Mouse (Mus musculus): ENCODE measurements around the gene Tecpr1. TPM values are rescaled to one million over a fixed set of nuclear protein-coding genes. Genes with fewer than 3 reads are reported as not detected.
A peak's percentile ranks its signal among the peaks of the same experiment; 100 is the strongest.

The Tecpr1 gene
- polyA plus RNA-seq, 1 experiment from 2014 or later, result 26.1 TPM

DNA sequence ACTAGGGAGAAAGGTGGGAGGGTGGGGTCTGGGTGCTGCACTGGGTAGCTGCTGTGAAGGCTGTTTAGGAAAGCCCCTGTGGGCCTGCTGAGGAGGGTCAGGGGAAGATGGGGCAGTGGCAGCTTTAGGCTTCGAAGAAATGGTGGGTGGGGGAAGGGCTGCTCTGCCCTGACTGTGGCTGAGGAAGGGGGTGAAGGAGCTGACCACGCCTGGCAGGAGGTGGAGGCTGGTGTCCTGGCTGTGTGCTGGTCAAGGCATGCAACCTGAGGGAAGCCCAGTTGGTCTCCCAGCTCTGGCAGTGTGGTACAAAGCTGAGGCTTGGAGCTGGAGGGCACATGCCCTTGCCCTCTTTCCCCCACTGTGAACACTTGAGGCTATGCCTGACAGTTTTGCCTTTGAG lies 35.3 kb upstream of the Tecpr1 start:
- Histone ChIP-seq H3K9ac (no peak overlapping the region), H3K27ac (replicated peaks) (0 out of 2 replicates have a peak overlapping the region, but pooled peaks have one; percentile 7), H3K36me3 (peaks cover 10% of the 10 kb centered on the region; the same call in 1 of the 2 replicates), H3K9me3 (replicated peaks) (no peaks in the 10 kb centered on the region), H3K4me3 (replicated peaks) (peak overlapping the region; percentile 18; the same call in 1 of the 2 replicates), H3K4me1 (peaks cover 67% of the 10 kb centered on the region), H3K27me3 (no peaks in the 10 kb centered on the region), H3K4me2 (replicated peaks) (peak overlapping the region; percentile 69)
- ATAC-seq (ENCODE audit: insufficient number of reproducible peaks, low FRiP score, low TSS enrichment, low read depth), result no peak
- WGBS, result 27% methylated on average over 2 of the region's 2 CpGs

DNA sequence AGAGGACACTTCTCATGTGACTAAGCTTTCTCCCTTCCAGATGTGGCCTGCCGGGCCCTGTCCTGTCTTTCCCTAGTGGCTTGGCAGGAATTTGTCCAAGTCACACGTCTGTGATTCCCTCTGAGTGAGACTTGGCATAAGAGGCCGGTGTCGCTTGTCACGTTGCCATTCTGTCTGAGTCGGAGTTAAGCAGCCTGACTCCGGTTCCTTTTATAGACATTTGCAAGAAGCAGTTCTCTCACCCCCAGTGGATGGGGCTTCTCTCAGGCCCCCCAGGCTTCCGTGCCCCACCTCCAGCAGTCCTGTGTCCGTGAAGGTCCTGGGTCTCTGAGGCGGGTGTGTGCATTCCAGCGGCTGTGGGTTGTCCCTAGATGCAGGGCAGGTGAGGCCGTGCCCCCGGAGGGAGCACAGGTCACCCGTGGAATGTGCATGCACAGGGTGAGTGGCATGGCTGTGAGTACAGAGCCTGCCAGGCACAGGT lies 34.8 kb upstream of the Tecpr1 start:
- WGBS, result 18% methylated on average over 14 of the region's 14 CpGs
- peaks cover 64% of the 10 kb centered on the region for H3K4me1 ChIP-seq
- no peaks in the 10 kb centered on the region for H3K9me3 ChIP-seq (replicated peaks)
- H3K4me2 ChIP-seq (replicated peaks), result peak overlapping the region; percentile 69
- H3K36me3 ChIP-seq, result peaks cover 10% of the 10 kb centered on the region; the same call in 1 of the 2 replicates
- no peak for ATAC-seq (ENCODE audit: insufficient number of reproducible peaks, low FRiP score, low TSS enrichment, low read depth)
- H3K4me3 ChIP-seq (replicated peaks), result peak overlapping the region; percentile 18; the same call in 1 of the 2 replicates
- no peak overlapping the region for H3K27ac ChIP-seq (replicated peaks)
- H3K27me3 ChIP-seq, result no peaks in the 10 kb centered on the region
- H3K9ac ChIP-seq, result no peak overlapping the region

DNA sequence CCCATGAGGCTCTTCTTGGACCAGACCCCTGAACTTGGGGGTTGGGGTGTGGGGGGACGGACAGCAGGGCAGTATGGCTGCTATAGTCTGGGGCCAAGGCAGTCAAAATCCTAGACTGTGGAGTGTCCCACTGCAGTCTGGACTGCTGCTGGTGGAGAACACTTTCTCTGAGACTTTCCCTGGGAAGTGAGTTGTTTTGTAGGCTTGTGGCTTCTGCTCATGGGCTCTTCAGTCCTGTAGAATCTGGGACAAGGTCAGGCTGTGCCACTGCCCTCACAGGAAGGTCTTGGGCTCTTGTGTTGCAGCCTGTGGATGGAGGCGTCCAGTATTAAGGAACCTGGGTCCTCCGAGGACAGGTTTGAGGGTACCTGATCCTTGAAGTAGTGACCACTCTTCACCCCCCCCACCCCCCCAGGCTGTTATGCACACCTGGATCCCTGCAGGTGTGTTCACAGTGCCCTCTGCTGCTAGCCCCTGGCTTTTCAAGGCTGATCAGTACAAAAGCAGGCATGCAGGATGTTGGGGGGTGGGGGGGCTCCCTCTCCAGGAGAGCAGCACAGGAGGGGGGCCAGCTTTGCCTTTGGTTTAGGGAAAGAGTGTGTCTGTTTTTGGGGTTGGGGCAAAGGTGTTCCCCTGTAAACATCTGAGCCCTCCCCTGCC lies 34.2 kb upstream of the Tecpr1 start:
- H3K36me3 ChIP-seq, result peaks cover 10% of the 10 kb centered on the region; the same call in 1 of the 2 replicates
- H3K9ac ChIP-seq, result no peak overlapping the region
- no peaks in the 10 kb centered on the region for H3K27me3 ChIP-seq
- 66% methylated on average over 3 of the region's 3 CpGs for WGBS
- no peaks in the 10 kb centered on the region for H3K9me3 ChIP-seq (replicated peaks)
- H3K4me2 ChIP-seq (replicated peaks), result peak overlapping the region; percentile 69
- no peak overlapping the region for H3K27ac ChIP-seq (replicated peaks)
- ATAC-seq (ENCODE audit: insufficient number of reproducible peaks, low FRiP score, low TSS enrichment, low read depth), result no peak
- peak overlapping the region; percentile 97; the same call in 1 of the 2 replicates for H3K4me3 ChIP-seq (replicated peaks)
- H3K4me1 ChIP-seq, result peaks cover 64% of the 10 kb centered on the region

DNA sequence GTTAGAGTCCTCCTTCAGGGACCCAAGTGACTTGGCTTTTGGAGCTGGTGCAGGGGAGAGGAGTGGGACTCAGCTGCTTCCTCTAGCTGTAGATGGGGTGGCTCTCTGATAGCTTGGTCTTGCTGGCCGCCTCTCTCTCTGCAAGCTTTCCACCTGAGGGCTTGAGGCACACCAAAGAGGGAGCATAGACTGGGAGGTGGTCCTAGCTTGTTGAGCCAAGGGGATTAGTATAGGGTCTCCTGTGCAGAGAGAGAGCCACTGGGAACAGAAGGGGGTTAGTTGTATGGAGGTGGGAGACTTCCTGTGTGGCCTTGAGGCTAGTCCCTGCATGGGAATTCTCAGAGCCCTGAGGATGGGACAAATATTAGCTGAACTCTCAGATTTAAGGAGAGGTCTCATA lies 33.5 kb upstream of the Tecpr1 start:
- H3K9ac ChIP-seq, result peak overlapping the region; percentile 85; the same call in 1 of the 2 replicates
- ATAC-seq (ENCODE audit: insufficient number of reproducible peaks, low FRiP score, low TSS enrichment, low read depth), result no peak
- peak overlapping the region; percentile 97 for H3K4me3 ChIP-seq (replicated peaks)
- H3K4me2 ChIP-seq (replicated peaks), result peak overlapping the region; percentile 69
- H3K27ac ChIP-seq (replicated peaks), result peak overlapping the region; percentile 88
- peaks cover 60% of the 10 kb centered on the region for H3K4me1 ChIP-seq
- no peaks in the 10 kb centered on the region for H3K9me3 ChIP-seq (replicated peaks)
- H3K27me3 ChIP-seq, result no peaks in the 10 kb centered on the region
- peaks cover 9% of the 10 kb centered on the region; the same call in 1 of the 2 replicates for H3K36me3 ChIP-seq
- 20% methylated on average over 1 of the region's 1 CpGs for WGBS

DNA sequence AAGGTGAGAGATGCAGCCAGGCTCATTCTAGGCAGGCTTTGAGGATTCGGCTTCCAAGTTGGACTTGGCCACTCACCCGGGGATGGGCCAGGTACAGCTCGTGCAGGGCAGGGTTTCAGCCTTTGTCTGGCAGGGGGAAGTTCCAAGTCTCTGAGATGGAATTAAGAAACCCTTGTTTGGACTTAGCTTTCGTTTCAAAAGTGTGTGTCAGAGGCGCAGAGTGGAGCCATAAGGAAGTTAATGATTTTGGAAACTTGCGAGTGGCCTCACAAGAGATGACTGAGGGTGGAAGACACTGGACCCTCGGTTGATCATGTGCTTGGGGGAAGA lies 33.1 kb upstream of the Tecpr1 start:
- Histone ChIP-seq H3K36me3 (peaks cover 5% of the 10 kb centered on the region; the same call in 1 of the 2 replicates), H3K4me2 (replicated peaks) (peak overlapping the region; percentile 69), H3K27me3 (no peaks in the 10 kb centered on the region), H3K9ac (peak overlapping the region; percentile 85), H3K4me1 (peaks cover 56% of the 10 kb centered on the region), H3K9me3 (replicated peaks) (no peaks in the 10 kb centered on the region), H3K27ac (replicated peaks) (peak overlapping the region; percentile 88), H3K4me3 (replicated peaks) (peak overlapping the region; percentile 97)
- ATAC-seq (ENCODE audit: insufficient number of reproducible peaks, low FRiP score, low TSS enrichment, low read depth), result no peak
- WGBS, result 8% methylated on average over 7 of the region's 7 CpGs

DNA sequence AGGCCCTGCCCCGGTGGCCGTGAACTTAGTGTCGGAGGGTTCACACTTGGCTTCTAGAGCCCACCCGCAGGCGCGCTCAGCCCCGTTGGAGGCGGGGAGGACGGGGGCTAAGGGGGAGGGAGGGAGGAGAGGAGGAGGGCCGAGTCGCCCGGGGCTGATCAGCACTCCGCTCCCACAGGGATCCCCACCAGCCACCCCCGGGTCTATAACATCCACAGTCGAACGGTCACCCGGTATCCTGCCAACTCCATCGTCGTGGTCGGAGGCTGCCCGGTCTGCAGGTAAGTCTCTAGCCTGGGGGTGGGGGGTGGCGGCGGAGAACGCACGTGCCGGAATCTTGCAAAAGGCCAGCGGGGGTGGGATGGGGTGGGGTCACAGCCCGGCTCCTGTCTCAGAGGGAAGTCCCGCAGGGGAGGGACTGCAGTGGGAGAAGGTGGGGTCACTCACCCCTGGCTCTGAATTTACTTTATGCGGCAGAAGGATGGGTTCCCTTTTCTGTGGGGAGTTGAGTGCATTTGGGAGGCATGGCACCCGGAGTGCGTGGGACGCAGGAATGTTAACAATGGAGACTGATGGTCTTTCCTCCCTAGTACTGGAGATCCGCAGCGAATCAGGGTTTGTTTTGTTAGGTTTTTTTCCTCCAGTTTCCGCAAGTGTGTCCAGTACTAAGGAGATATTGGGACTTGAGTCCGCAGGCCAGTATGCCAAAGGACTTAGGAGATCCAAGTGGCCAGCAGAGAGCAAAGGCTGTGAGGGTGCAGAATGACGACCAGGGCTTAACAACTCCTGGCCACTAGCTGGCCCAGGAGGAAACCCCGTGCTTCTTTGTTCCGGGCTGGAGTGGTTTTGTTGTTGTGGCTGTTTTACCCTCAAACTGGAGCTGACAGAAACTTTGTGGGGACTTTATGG lies 32.5 kb upstream of the Tecpr1 start:
- Histone ChIP-seq H3K27ac (replicated peaks) (peak overlapping the region; percentile 88), H3K4me3 (replicated peaks) (peak overlapping the region; percentile 97), H3K4me1 (peaks cover 50% of the 10 kb centered on the region), H3K27me3 (no peaks in the 10 kb centered on the region), H3K9me3 (replicated peaks) (no peaks in the 10 kb centered on the region), H3K9ac (peak overlapping the region; percentile 85), H3K36me3 (0 out of 2 replicates have a peak, but pooled peaks cover 2% of the 10 kb centered on the region), H3K4me2 (replicated peaks) (peak overlapping the region; percentile 69)
- ATAC-seq (ENCODE audit: insufficient number of reproducible peaks, low FRiP score, low TSS enrichment, low read depth), result peak; percentile 55
- under 1% methylated on average over 40 of the region's 40 CpGs for WGBS

DNA sequence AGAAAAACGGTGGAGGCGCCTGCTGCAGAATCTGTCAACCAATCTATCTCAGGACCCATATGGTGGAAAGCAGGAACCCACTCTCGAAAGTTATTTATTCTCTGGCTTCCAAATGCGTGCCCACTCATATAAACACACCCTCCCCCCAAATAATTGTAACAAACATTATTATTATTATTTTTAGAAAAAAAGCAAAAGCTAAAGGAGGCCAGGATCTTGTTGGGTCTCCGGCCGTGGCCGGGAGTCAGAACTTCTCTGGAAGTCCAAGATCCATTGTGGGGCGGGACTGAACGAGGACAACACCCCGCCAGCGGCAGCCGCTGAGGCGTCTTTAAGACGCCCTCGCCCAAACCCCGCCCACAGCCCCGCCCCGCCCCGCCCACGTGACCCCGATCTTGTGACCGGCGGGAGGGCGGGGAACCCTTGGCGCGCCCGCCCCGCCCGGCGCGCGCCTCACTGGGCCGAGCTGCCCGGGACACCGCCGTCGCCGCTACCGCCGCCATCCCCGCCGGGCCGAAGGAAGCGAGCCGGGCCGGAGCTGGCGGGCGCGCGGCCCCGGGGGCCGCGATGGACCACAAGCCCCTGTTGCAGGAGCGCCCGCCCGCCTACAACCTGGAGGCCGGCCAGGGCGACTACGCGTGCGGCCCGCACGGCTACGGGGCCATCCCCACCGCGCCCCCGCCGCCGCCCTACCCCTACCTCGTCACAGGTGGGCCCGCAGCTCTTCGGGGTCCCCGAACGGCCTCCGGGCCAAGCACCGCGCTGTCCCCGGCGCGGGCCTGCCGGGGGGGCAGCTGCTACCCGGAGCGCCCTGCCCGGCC lies 31.6 kb upstream of the Tecpr1 start:
- H3K27me3 ChIP-seq, result no peaks in the 10 kb centered on the region

DNA sequence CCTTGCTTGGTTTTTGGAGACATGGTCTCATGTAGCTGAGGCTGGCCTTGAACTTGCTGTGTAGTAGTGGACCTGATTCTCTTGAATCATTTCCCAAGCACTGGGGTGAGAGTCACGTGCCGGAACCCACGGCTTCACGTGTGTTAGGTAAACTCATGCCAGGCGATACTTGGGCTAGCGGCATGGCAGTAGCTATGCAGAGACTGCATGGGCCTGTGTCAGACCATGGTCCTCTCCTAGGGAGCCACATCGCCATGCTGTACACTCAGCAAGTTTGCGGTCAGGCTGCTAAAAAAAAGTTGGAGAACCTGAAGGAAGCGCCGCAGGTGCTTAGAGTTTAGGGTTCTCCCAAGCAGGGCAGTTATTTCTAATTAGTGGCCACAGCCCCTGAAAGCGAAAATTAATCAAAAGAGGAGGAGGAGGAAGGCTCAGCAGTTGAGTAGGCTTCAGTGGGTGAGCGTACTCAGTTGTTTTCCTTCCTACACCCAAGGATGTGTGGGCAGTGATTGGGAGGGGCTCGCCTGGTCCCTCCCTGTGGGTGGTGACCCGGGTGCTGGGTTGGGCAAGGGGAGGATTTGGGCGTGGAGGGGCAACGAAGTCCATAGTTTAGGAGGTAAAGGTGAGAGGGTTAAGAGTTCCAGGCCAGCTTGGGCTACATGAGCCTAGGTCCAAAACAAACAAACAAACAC lies 30.9 kb upstream of the Tecpr1 start:
- Histone ChIP-seq H3K4me3 (replicated peaks) (peak overlapping the region; percentile 97), H3K9ac (no peak overlapping the region), H3K4me1 (peaks cover 34% of the 10 kb centered on the region), H3K27me3 (no peaks in the 10 kb centered on the region), H3K4me2 (replicated peaks) (peak overlapping the region; percentile 69), H3K9me3 (replicated peaks) (0 out of 2 replicates have a peak, but pooled peaks cover 3% of the 10 kb centered on the region), H3K36me3 (no peaks in the 10 kb centered on the region), H3K27ac (replicated peaks) (peak overlapping the region; percentile 88; the same call in 1 of the 2 replicates)
- ATAC-seq (ENCODE audit: insufficient number of reproducible peaks, low FRiP score, low TSS enrichment, low read depth), result 0 out of 2 replicates have a peak, but pooled peaks have one; percentile 24
- 56% methylated on average over 16 of the region's 16 CpGs for WGBS

More for the DNA sequence above, 31.6 kb upstream of the Tecpr1 start:
- peak overlapping the region; percentile 85 for H3K9ac ChIP-seq
- H3K27ac ChIP-seq (replicated peaks), result peak overlapping the region; percentile 88
- H3K4me1 ChIP-seq, result peaks cover 42% of the 10 kb centered on the region
- 0 out of 2 replicates have a peak, but pooled peaks cover 2% of the 10 kb centered on the region for H3K9me3 ChIP-seq (replicated peaks)
- peak; percentile 88 for ATAC-seq (ENCODE audit: insufficient number of reproducible peaks, low FRiP score, low TSS enrichment, low read depth)
- peak overlapping the region; percentile 69 for H3K4me2 ChIP-seq (replicated peaks)
- WGBS, result under 1% methylated on average over 75 of the region's 84 CpGs
- H3K36me3 ChIP-seq, result no peaks in the 10 kb centered on the region
- H3K4me3 ChIP-seq (replicated peaks), result peak overlapping the region; percentile 97

DNA sequence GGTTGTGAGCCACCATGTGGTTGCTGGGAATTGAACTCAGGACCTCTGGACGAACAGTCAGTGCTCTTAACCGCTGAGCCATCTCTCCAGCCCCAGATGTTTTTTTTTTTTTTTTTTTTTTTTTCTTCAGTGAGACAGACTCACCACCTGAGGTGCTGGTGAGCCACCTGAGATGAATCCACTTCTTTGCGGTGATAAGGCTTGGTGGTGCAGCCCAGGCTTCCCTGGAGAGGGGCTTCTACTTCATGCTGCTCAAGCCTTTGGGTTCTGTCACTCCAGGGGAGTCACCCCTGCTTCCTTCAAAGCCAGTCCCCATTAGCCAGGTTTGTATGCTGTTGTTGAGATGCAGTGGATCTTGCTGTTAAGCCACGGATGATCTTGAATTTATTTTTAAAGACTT lies 29.8 kb upstream of the Tecpr1 start:
- H3K4me1 ChIP-seq, result peaks cover 23% of the 10 kb centered on the region
- 74% methylated on average over 4 of the region's 4 CpGs for WGBS
- H3K36me3 ChIP-seq, result no peaks in the 10 kb centered on the region
- no peak overlapping the region for H3K9ac ChIP-seq
- no peaks in the 10 kb centered on the region for H3K27me3 ChIP-seq
- no peak overlapping the region for H3K4me2 ChIP-seq (replicated peaks)
- H3K4me3 ChIP-seq (replicated peaks), result no peak overlapping the region
- H3K9me3 ChIP-seq (replicated peaks), result 0 out of 2 replicates have a peak, but pooled peaks cover 3% of the 10 kb centered on the region
- H3K27ac ChIP-seq (replicated peaks), result no peak overlapping the region
- no peak for ATAC-seq (ENCODE audit: insufficient number of reproducible peaks, low FRiP score, low TSS enrichment, low read depth)
